Mouse (Mus musculus): ENCODE results near the gene Tmem120b. TPM values are rescaled to one million over a fixed set of nuclear protein-coding genes. Genes with fewer than 3 reads are reported as not detected.

Gene Tmem120b
- polyA plus RNA-seq, 1 experiment: 38.8 TPM

DNA sequence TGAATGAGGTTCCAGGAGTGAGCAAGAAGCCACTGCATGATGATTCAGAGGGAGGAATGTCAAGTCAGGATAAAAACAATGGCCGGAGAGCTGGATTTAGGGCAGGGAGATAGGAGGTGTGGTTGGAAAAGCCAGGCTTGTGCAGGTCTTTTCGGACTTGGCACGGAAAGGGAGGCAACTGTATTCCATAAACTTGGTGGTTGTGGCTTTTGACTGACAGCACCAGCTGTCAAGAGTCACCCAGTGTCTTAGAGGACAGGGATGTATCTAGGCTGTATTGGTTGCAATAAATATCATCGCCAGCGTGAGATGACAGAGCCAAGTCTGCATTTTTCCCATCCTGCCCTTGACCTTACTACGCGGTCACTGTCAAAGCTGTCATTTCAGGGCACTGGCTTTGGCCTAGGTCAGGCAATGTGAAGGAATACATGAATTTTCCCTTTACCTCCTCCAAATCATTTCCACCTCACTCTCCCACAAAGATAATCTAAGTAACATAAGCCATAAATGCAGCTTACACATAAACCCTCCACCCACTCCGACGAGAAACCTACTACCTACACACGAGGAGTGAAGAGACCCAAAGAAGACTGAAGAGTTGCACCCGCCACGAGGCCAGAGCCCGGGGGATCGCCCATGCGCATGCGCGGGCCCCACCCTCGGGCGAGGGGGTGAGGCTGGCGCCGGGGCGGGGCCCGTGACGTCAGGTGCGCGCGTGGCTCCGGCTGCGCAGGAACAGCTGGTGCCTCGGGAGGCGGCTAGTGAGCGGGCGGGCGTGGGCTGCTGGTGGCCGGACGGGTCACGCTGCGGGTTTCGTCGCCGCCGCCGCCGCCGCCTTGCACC, 7.6 kb downstream of the Tmem120b start:
- TF ChIP-seq POLR2A (IDR thresholded peaks at IDR 0.05; ENCODE audit: borderline replicate concordance, control insufficient read depth, low read depth, low read length) (peak; percentile 61; the same call in 1 of the 2 replicates), CTCF (IDR thresholded peaks at IDR 0.05; ENCODE audit: control insufficient read depth, insufficient read depth, low read length) (no peak)
- peak overlapping the region; percentile 63 for H3K27ac ChIP-seq (ENCODE audit: control insufficient read depth, insufficient read depth, low read depth, low read length, poor library complexity)
- peaks cover 4% of the 10 kb centered on the region for H3K4me1 ChIP-seq (ENCODE audit: control insufficient read depth, insufficient read depth, low read length)
- peak overlapping the region; percentile 69 for H3K4me3 ChIP-seq (replicated peaks; ENCODE audit: control insufficient read depth, low read depth, low read length)
- WGBS: 7% methylated on average over 45 of the region's 45 CpGs

DNA sequence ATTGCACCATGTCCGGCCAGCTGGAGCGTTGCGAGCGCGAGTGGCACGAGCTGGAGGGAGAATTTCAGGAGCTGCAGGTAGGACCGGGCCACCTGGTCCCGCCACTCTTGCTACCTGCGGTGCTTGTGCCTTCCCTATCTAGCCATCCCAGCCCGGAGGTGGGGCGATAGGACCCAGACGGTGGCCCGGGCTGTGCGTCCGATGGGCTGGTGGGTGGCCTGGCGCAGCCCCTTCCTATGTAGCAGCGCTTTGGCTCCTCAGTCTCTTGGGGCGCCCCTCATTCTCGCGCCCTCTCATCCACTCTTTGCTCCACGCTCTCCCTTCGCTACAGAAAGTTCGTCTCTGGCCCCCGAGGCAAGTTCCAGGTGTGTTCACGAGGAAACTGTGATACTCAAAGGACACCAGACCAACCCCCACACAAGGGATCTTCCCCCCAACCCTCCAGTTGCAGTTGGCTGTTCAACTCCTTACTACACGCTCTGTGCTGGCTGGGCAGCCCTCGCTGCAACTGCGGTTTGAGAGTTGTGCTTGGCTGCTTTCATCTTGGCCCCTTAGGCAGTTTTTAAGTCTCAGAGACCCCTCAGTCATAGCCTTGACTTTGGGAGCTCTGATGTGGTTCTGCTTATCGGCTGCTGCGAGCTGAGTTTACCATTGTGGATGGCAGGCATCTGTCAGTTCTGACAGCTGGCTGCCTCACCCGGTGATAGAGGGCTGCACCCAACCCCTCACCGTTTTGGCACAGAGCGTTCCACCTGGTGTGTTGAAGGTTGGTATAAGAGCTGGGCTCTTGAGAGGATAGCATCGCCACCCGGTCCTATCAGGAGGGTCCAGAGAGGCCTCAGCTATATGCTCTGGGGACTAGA, 8.4 kb downstream of the Tmem120b start:
- H3K4me1 ChIP-seq (ENCODE audit: control insufficient read depth, insufficient read depth, low read length): peaks cover 4% of the 10 kb centered on the region
- H3K27ac ChIP-seq (ENCODE audit: control insufficient read depth, insufficient read depth, low read depth, low read length, poor library complexity): peak overlapping the region; percentile 63
- H3K4me3 ChIP-seq (replicated peaks; ENCODE audit: control insufficient read depth, low read depth, low read length): peak overlapping the region; percentile 69
- WGBS: 2% methylated on average over 35 of the region's 35 CpGs
- TF ChIP-seq CTCF (IDR thresholded peaks at IDR 0.05; ENCODE audit: control insufficient read depth, insufficient read depth, low read length) (no peak), POLR2A (IDR thresholded peaks at IDR 0.05; ENCODE audit: borderline replicate concordance, control insufficient read depth, low read depth, low read length) (0 out of 2 replicates have a peak, but pooled peaks have one; percentile 32)

DNA sequence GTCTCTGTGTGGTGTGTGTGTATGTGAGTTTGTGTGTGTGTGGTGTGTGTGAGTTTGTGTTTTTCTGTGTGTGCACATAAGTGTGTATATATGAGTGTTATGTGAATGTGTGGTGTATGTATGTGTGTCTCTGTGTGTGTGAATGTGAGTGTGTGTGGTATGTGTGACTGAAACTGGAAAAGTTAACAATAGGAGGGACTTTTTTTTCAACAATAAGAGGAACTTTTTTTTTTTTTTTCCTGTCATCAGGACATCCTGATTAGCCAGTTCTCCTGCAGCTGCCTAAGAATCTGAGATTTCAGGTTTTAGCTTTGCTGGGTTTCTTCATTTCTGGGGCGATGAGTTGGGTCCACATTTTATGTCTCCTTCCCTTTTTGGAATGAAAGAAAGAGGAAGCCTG, 11.4 kb downstream of the Tmem120b start:
- WGBS: 0% methylated on average over 1 of the region's 1 CpGs
- Histone ChIP-seq H3K4me3 (replicated peaks; ENCODE audit: control insufficient read depth, low read depth, low read length) (no peak overlapping the region), H3K27ac (ENCODE audit: control insufficient read depth, insufficient read depth, low read depth, low read length, poor library complexity) (no peak overlapping the region), H3K4me1 (ENCODE audit: control insufficient read depth, insufficient read depth, low read length) (peaks cover 4% of the 10 kb centered on the region)
- TF ChIP-seq CTCF (IDR thresholded peaks at IDR 0.05; ENCODE audit: control insufficient read depth, insufficient read depth, low read length): no peak
- TF ChIP-seq POLR2A (IDR thresholded peaks at IDR 0.05; ENCODE audit: borderline replicate concordance, control insufficient read depth, low read depth, low read length): no peak

DNA sequence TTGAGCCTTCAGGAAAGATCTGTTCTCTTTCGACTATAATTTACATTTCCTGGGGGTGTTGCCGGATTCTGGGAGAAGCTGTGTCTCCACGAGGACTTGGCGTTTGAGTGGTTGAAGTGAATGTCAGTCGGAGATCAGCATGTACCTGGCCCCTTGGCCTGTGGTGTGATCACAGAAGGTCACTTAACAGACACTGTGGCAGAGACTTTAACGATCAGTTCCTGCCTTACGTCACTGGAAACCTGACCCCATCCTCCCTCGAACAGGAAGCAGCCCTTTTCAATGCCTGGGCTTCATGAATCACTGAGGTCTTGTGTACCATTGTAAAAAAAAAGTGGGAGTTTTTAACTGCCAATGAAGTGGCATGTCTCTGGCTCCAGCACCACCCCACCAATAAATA, 11.8 kb downstream of the Tmem120b start:
- 14% methylated on average over 8 of the region's 8 CpGs for WGBS
- no peak overlapping the region for H3K27ac ChIP-seq (ENCODE audit: control insufficient read depth, insufficient read depth, low read depth, low read length, poor library complexity)
- H3K4me3 ChIP-seq (replicated peaks; ENCODE audit: control insufficient read depth, low read depth, low read length): no peak overlapping the region
- TF ChIP-seq POLR2A (IDR thresholded peaks at IDR 0.05; ENCODE audit: borderline replicate concordance, control insufficient read depth, low read depth, low read length) (no peak), CTCF (IDR thresholded peaks at IDR 0.05; ENCODE audit: control insufficient read depth, insufficient read depth, low read length) (no peak)
- H3K4me1 ChIP-seq (ENCODE audit: control insufficient read depth, insufficient read depth, low read length): peaks cover 4% of the 10 kb centered on the region

DNA sequence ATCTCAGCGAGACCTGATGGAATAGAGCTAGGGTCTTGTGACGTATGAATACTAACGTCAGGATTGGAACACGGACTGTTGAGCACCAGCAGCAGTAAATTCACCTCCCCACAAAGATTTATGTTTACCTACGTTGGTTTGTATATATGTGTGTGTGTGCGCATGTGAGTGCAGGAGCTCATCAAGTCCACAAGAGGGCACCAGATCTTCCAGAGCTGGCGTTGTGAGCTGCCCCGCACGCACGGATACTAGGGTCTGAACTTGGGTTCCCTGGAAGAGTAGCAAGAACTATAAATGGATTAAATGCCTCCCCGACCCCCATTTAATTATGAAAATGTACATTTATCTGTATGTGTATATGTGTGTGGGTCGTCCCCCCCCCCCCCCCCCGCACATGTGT, 12.3 kb downstream of the Tmem120b start:
- H3K4me1 ChIP-seq (ENCODE audit: control insufficient read depth, insufficient read depth, low read length): peaks cover 3% of the 10 kb centered on the region
- no peak overlapping the region for H3K4me3 ChIP-seq (replicated peaks; ENCODE audit: control insufficient read depth, low read depth, low read length)
- H3K27ac ChIP-seq (ENCODE audit: control insufficient read depth, insufficient read depth, low read depth, low read length, poor library complexity): no peak overlapping the region
- 91% methylated on average over 13 of the region's 13 CpGs for WGBS
- no peak for TF ChIP-seq POLR2A (IDR thresholded peaks at IDR 0.05; ENCODE audit: borderline replicate concordance, control insufficient read depth, low read depth, low read length)
- TF ChIP-seq CTCF (IDR thresholded peaks at IDR 0.05; ENCODE audit: control insufficient read depth, insufficient read depth, low read length): peak; percentile 28; the same call in 1 of the 2 replicates

DNA sequence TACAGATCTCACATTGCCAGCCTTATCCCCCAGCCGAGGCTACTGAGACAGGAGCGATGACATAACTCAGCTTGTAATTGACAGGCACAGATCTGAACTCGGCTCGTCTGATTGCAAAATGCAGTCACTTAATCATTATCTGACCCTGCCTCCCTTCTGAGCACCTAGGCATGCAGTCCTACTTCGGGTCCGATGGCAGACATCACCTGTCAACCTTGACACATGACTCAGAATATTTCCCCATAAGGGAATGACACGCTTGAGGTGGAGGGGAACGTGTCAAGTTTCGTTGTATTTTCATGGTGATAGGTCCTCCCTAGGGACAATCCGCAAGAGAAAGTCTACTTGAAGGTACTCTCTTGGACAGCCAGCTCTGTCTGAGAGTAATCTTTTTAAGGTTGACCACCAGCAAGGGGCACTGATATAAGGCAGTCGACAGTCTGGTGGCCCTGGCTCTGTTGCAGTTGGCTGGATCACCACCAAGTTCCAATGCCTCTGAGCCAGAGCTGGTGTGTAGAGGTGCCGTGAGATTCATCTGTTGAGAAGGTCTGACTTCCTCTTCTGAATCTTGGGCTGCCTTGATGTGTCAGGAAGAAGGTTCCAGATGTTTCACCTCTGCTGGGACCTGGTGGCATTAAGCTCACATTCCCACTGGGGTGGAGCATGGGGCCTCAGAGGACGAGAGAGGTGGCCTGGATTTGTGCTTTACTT, 15.3 kb downstream of the Tmem120b start:
- TF ChIP-seq POLR2A (IDR thresholded peaks at IDR 0.05; ENCODE audit: borderline replicate concordance, control insufficient read depth, low read depth, low read length) (no peak), CTCF (IDR thresholded peaks at IDR 0.05; ENCODE audit: control insufficient read depth, insufficient read depth, low read length) (no peak)
- Histone ChIP-seq H3K4me1 (ENCODE audit: control insufficient read depth, insufficient read depth, low read length) (no peaks in the 10 kb centered on the region; the same call in 1 of the 2 replicates), H3K4me3 (replicated peaks; ENCODE audit: control insufficient read depth, low read depth, low read length) (no peak overlapping the region), H3K27ac (ENCODE audit: control insufficient read depth, insufficient read depth, low read depth, low read length, poor library complexity) (no peak overlapping the region)
- 60% methylated on average over 13 of the region's 13 CpGs for WGBS

DNA sequence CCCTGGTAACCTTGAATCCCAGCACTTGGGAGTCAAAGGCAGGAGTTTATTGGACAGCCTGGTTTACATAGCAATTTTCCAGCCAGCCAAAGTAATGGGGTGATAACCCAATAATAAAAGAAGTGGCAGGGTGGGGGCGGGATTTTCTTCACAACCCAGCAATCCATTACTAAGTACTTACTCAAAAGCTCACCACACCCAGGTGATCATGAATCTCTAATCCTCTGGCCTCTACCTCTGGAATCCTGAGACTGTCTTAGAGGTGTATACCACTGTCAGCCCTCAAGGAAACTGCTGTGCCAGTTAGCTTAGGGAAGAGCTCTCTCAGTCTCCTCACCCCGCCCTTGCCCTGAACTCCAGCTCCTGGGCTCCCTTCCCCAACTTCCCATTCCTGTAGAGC, 18.3 kb downstream of the Tmem120b start:
- Histone ChIP-seq H3K4me1 (ENCODE audit: control insufficient read depth, insufficient read depth, low read length) (peaks cover 2% of the 10 kb centered on the region), H3K27ac (ENCODE audit: control insufficient read depth, insufficient read depth, low read depth, low read length, poor library complexity) (no peak overlapping the region), H3K4me3 (replicated peaks; ENCODE audit: control insufficient read depth, low read depth, low read length) (no peak overlapping the region)
- WGBS: 81% methylated on average over 2 of the region's 2 CpGs
- TF ChIP-seq CTCF (IDR thresholded peaks at IDR 0.05; ENCODE audit: control insufficient read depth, insufficient read depth, low read length) (no peak), POLR2A (IDR thresholded peaks at IDR 0.05; ENCODE audit: borderline replicate concordance, control insufficient read depth, low read depth, low read length) (no peak)
